Mouse (Mus musculus) thymus, postnatal 0 days (tissue): ENCODE measurements around the gene Ccr10. TPM values are rescaled to one million over a fixed set of nuclear protein-coding genes. Genes with fewer than 3 reads are reported as not detected.

Experiments used
- DNase-seq: peaks from one replicate; pipeline ENCODE4 v3.0.0-alpha.2; 2015; ENCODE audit warnings: low spot score
- polyA plus RNA-seq: library from polyadenylated mRNA; unstranded; fragments of >200 nt; fragmentation: Nextera tagmentation; extraction: Ambion mirVana; gene quantifications from 2 replicates; pipeline ENCODE4 v1.2.1, GENCODE M21; 2015

Ccr10 gene
- polyA plus RNA-seq, 1 experiment from 2014 or later: 1.8 TPM

- no peak for DNase-seq
Observed at GRCm38 (mm10) chr11:101188166-101188805, 13.0 kb upstream of the Ccr10 start.

GRCm38 (mm10) chr11:101187541-101187940 lies 12.3 kb upstream of the Ccr10 start:
- DNase-seq: no peak

- DNase-seq: no peak
Observed at GRCm38 (mm10) chr11:101186526-101187247, 11.4 kb upstream of the Ccr10 start.

- no peak for DNase-seq
Observed at GRCm38 (mm10) chr11:101185441-101185840, 10.2 kb upstream of the Ccr10 start.

- DNase-seq: no peak
Observed at GRCm38 (mm10) chr11:101184984-101185383, 9.7 kb upstream of the Ccr10 start.

GRCm38 (mm10) chr11:101182771-101183517 lies 7.7 kb upstream of the Ccr10 start:
- DNase-seq: no peak

GRCm38 (mm10) chr11:101181961-101182360 lies 6.7 kb upstream of the Ccr10 start:
- no peak for DNase-seq

- peak; percentile 26 for DNase-seq
Observed at GRCm38 (mm10) chr11:101180846-101181740, 5.8 kb upstream of the Ccr10 start.

GRCm38 (mm10) chr11:101180261-101180660 lies 5.0 kb upstream of the Ccr10 start:
- no peak for DNase-seq

GRCm38 (mm10) chr11:101179306-101179705 lies 4.1 kb upstream of the Ccr10 start:
- no peak for DNase-seq

- no peak for DNase-seq
Observed at GRCm38 (mm10) chr11:101178061-101179058, 3.1 kb upstream of the Ccr10 start.

- peak; percentile 81 for DNase-seq
Observed at GRCm38 (mm10) chr11:101176933-101177773, 1.9 kb upstream of the Ccr10 start.

- no peak for DNase-seq
Observed at GRCm38 (mm10) chr11:101176117-101176691, 961 bp upstream of the Ccr10 start.

- no peak for DNase-seq
Observed at GRCm38 (mm10) chr11:101175636-101176116, 433 bp upstream of the Ccr10 start.

- DNase-seq: no peak
Observed at GRCm38 (mm10) chr11:101174389-101174745, 876 bp downstream of the Ccr10 start.

- peak; percentile 84 for DNase-seq
Observed at GRCm38 (mm10) chr11:101173631-101174388, 1.4 kb downstream of the Ccr10 start.

GRCm38 (mm10) chr11:101173112-101173511 lies 2.1 kb downstream of the Ccr10 start:
- DNase-seq: no peak

- no peak for DNase-seq
Observed at GRCm38 (mm10) chr11:101172434-101172815, 2.8 kb downstream of the Ccr10 start.
